Mouse (Mus musculus): ENCODE results near the gene Gimap1. TPM values are rescaled to one million over a fixed set of nuclear protein-coding genes. Genes with fewer than 3 reads are reported as not detected.
A peak's percentile ranks its signal among the peaks of the same experiment; 100 is the strongest.

The Gimap1 gene
- polyA plus RNA-seq, 1 experiment from 2014 or later = 19.7 TPM

- Histone ChIP-seq H3K9me3 (replicated peaks; ENCODE audit: control insufficient read depth, low read length) (no peaks in the 10 kb centered on the region), H3K4me3 (replicated peaks; ENCODE audit: low read length) (no peak overlapping the region), H3K9ac (ENCODE audit: low read length) (no peak overlapping the region), H3K36me3 (ENCODE audit: control insufficient read depth, insufficient read depth, low read length) (no peaks in the 10 kb centered on the region), H3K27me3 (ENCODE audit: control insufficient read depth, insufficient read depth, low read length) (no peaks in the 10 kb centered on the region), H3K27ac (ENCODE audit: low read length) (no peak overlapping the region), H3K4me1 (ENCODE audit: control insufficient read depth, insufficient read depth, low read length) (no peaks in the 10 kb centered on the region; the same call in 1 of the 2 replicates), H3K4me2 (ENCODE audit: low read depth, low read length) (no peak overlapping the region)
- WGBS = 81% methylated on average over 7 of the region's 7 CpGs
- ATAC-seq (ENCODE audit: insufficient read depth, low FRiP score) = no peak
Measured at GRCm38 (mm10) chr6:48702146-48702545, 36.7 kb upstream of the Gimap1 start.

- ATAC-seq (ENCODE audit: insufficient read depth, low FRiP score) = no peak
- no peaks in the 10 kb centered on the region for H3K27me3 ChIP-seq (ENCODE audit: control insufficient read depth, insufficient read depth, low read length)
- no peak overlapping the region for H3K4me2 ChIP-seq (ENCODE audit: low read depth, low read length)
- H3K4me1 ChIP-seq (ENCODE audit: control insufficient read depth, insufficient read depth, low read length) = no peaks in the 10 kb centered on the region; the same call in 1 of the 2 replicates
- no peaks in the 10 kb centered on the region for H3K9me3 ChIP-seq (replicated peaks; ENCODE audit: control insufficient read depth, low read length)
- no peak overlapping the region for H3K4me3 ChIP-seq (replicated peaks; ENCODE audit: low read length)
- H3K27ac ChIP-seq (ENCODE audit: low read length) = 0 out of 2 replicates have a peak overlapping the region, but pooled peaks have one; percentile 15
- no peak overlapping the region for H3K9ac ChIP-seq (ENCODE audit: low read length)
- no peaks in the 10 kb centered on the region for H3K36me3 ChIP-seq (ENCODE audit: control insufficient read depth, insufficient read depth, low read length)
- WGBS = 69% methylated on average over 5 of the region's 5 CpGs
Measured at GRCm38 (mm10) chr6:48702601-48703000, 36.3 kb upstream of the Gimap1 start.

GRCm38 (mm10) chr6:48704146-48704545 lies 34.7 kb upstream of the Gimap1 start:
- H3K4me3 ChIP-seq (replicated peaks; ENCODE audit: low read length) = no peak overlapping the region
- H3K27ac ChIP-seq (ENCODE audit: low read length) = no peak overlapping the region
- no peak overlapping the region for H3K9ac ChIP-seq (ENCODE audit: low read length)
- no peak for ATAC-seq (ENCODE audit: insufficient read depth, low FRiP score)
- no peaks in the 10 kb centered on the region for H3K36me3 ChIP-seq (ENCODE audit: control insufficient read depth, insufficient read depth, low read length)
- no peak overlapping the region for H3K4me2 ChIP-seq (ENCODE audit: low read depth, low read length)
- H3K9me3 ChIP-seq (replicated peaks; ENCODE audit: control insufficient read depth, low read length) = no peaks in the 10 kb centered on the region
- H3K4me1 ChIP-seq (ENCODE audit: control insufficient read depth, insufficient read depth, low read length) = no peaks in the 10 kb centered on the region; the same call in 1 of the 2 replicates
- no peaks in the 10 kb centered on the region for H3K27me3 ChIP-seq (ENCODE audit: control insufficient read depth, insufficient read depth, low read length)

GRCm38 (mm10) chr6:48706130-48706529 lies 32.7 kb upstream of the Gimap1 start:
- Histone ChIP-seq H3K4me2 (ENCODE audit: low read depth, low read length) (no peak overlapping the region), H3K36me3 (ENCODE audit: control insufficient read depth, insufficient read depth, low read length) (no peaks in the 10 kb centered on the region), H3K4me3 (replicated peaks; ENCODE audit: low read length) (peak overlapping the region; percentile 13; the same call in 1 of the 2 replicates), H3K9ac (ENCODE audit: low read length) (peak overlapping the region; percentile 50), H3K27me3 (ENCODE audit: control insufficient read depth, insufficient read depth, low read length) (no peaks in the 10 kb centered on the region), H3K27ac (ENCODE audit: low read length) (peak overlapping the region; percentile 49), H3K4me1 (ENCODE audit: control insufficient read depth, insufficient read depth, low read length) (no peaks in the 10 kb centered on the region), H3K9me3 (replicated peaks; ENCODE audit: control insufficient read depth, low read length) (no peaks in the 10 kb centered on the region)
- 50% methylated on average over 3 of the region's 3 CpGs for WGBS
- no peak for ATAC-seq (ENCODE audit: insufficient read depth, low FRiP score)

- Histone ChIP-seq H3K9ac (ENCODE audit: low read length) (no peak within 1 kb of the TSS), H3K4me3 (replicated peaks; ENCODE audit: low read length) (no peak within 1 kb of the TSS), H3K4me2 (ENCODE audit: low read depth, low read length) (no peak within 1 kb of the TSS), H3K36me3 (ENCODE audit: control insufficient read depth, insufficient read depth, low read length) (no peaks in the 10 kb centered on the region), H3K27ac (ENCODE audit: low read length) (no peak within 1 kb of the TSS), H3K4me1 (ENCODE audit: control insufficient read depth, insufficient read depth, low read length) (no peaks in the 10 kb centered on the region), H3K9me3 (replicated peaks; ENCODE audit: control insufficient read depth, low read length) (no peaks in the 10 kb centered on the region), H3K27me3 (ENCODE audit: control insufficient read depth, insufficient read depth, low read length) (no peaks in the 10 kb centered on the region)
- WGBS = 53% methylated on average over 2 of the region's 2 CpGs
- no peak for ATAC-seq (ENCODE audit: insufficient read depth, low FRiP score)
Measured at GRCm38 (mm10) chr6:48718455-48718854, 20.4 kb upstream of the Gimap1 start, which contains the start of the genes Gm28053 and Gimap7. Gene Gm28053, plus strand, starts transcription at chr6:48718607. Gene Gimap7, plus strand, starts transcription at chr6:48718621.

- Histone ChIP-seq H3K36me3 (ENCODE audit: control insufficient read depth, insufficient read depth, low read length) (no peaks in the 10 kb centered on the region), H3K27me3 (ENCODE audit: control insufficient read depth, insufficient read depth, low read length) (no peaks in the 10 kb centered on the region), H3K9ac (ENCODE audit: low read length) (no peak overlapping the region), H3K27ac (ENCODE audit: low read length) (no peak overlapping the region), H3K4me3 (replicated peaks; ENCODE audit: low read length) (no peak overlapping the region), H3K4me1 (ENCODE audit: control insufficient read depth, insufficient read depth, low read length) (no peaks in the 10 kb centered on the region), H3K9me3 (replicated peaks; ENCODE audit: control insufficient read depth, low read length) (no peaks in the 10 kb centered on the region), H3K4me2 (ENCODE audit: low read depth, low read length) (no peak overlapping the region)
- ATAC-seq (ENCODE audit: insufficient read depth, low FRiP score) = no peak
- 76% methylated on average over 4 of the region's 4 CpGs for WGBS
Measured at GRCm38 (mm10) chr6:48720326-48720725, 18.5 kb upstream of the Gimap1 start.

GRCm38 (mm10) chr6:48723468-48723867 lies 15.4 kb upstream of the Gimap1 start:
- Histone ChIP-seq H3K4me3 (replicated peaks; ENCODE audit: low read length) (no peak overlapping the region), H3K9ac (ENCODE audit: low read length) (no peak overlapping the region), H3K27me3 (ENCODE audit: control insufficient read depth, insufficient read depth, low read length) (no peaks in the 10 kb centered on the region), H3K27ac (ENCODE audit: low read length) (no peak overlapping the region), H3K36me3 (ENCODE audit: control insufficient read depth, insufficient read depth, low read length) (no peaks in the 10 kb centered on the region), H3K9me3 (replicated peaks; ENCODE audit: control insufficient read depth, low read length) (no peaks in the 10 kb centered on the region), H3K4me2 (ENCODE audit: low read depth, low read length) (no peak overlapping the region), H3K4me1 (ENCODE audit: control insufficient read depth, insufficient read depth, low read length) (0 out of 2 replicates have a peak, but pooled peaks cover 4% of the 10 kb centered on the region)
- WGBS = 79% methylated on average over 8 of the region's 8 CpGs
- no peak for ATAC-seq (ENCODE audit: insufficient read depth, low FRiP score)

- H3K4me1 ChIP-seq (ENCODE audit: control insufficient read depth, insufficient read depth, low read length) = 0 out of 2 replicates have a peak, but pooled peaks cover 4% of the 10 kb centered on the region
- H3K4me2 ChIP-seq (ENCODE audit: low read depth, low read length) = no peak overlapping the region
- ATAC-seq (ENCODE audit: insufficient read depth, low FRiP score) = peak; percentile 78; the same call in 1 of the 2 replicates
- H3K4me3 ChIP-seq (replicated peaks; ENCODE audit: low read length) = no peak overlapping the region
- H3K27ac ChIP-seq (ENCODE audit: low read length) = no peak overlapping the region
- H3K27me3 ChIP-seq (ENCODE audit: control insufficient read depth, insufficient read depth, low read length) = no peaks in the 10 kb centered on the region
- WGBS = 0% methylated on average over 1 of the region's 1 CpGs
- H3K36me3 ChIP-seq (ENCODE audit: control insufficient read depth, insufficient read depth, low read length) = no peaks in the 10 kb centered on the region
- no peak overlapping the region for H3K9ac ChIP-seq (ENCODE audit: low read length)
- no peaks in the 10 kb centered on the region for H3K9me3 ChIP-seq (replicated peaks; ENCODE audit: control insufficient read depth, low read length)
Measured at GRCm38 (mm10) chr6:48725476-48725875, 13.4 kb upstream of the Gimap1 start.

- Histone ChIP-seq H3K4me2 (ENCODE audit: low read depth, low read length) (no peak overlapping the region), H3K9ac (ENCODE audit: low read length) (no peak overlapping the region), H3K36me3 (ENCODE audit: control insufficient read depth, insufficient read depth, low read length) (no peaks in the 10 kb centered on the region), H3K9me3 (replicated peaks; ENCODE audit: control insufficient read depth, low read length) (no peaks in the 10 kb centered on the region), H3K27me3 (ENCODE audit: control insufficient read depth, insufficient read depth, low read length) (no peaks in the 10 kb centered on the region), H3K4me3 (replicated peaks; ENCODE audit: low read length) (no peak overlapping the region), H3K4me1 (ENCODE audit: control insufficient read depth, insufficient read depth, low read length) (0 out of 2 replicates have a peak, but pooled peaks cover 4% of the 10 kb centered on the region), H3K27ac (ENCODE audit: low read length) (no peak overlapping the region)
- 87% methylated on average over 5 of the region's 5 CpGs for WGBS
- ATAC-seq (ENCODE audit: insufficient read depth, low FRiP score) = no peak
Measured at GRCm38 (mm10) chr6:48727761-48728160, 11.1 kb upstream of the Gimap1 start.

All from stomach, embryonic 16.5 days (tissue).